Mouse (Mus musculus) frontal cortex, postnatal 25 days (tissue): Measurements from ENCODE around the gene Ifitm5.
"Not testable (repeated sequence)": the region's sequence is repeated elsewhere in the genome, so short reads cannot be mapped to it uniquely, and the experiment has no call there.

Experiments used
- DNase-seq, 2 experiments: peaks; one replicate each; pipeline ENCODE4 v3.0.0; 2022; ENCODE audit warnings: low spot score in 2 of 2

Ifitm5 gene

DNA sequence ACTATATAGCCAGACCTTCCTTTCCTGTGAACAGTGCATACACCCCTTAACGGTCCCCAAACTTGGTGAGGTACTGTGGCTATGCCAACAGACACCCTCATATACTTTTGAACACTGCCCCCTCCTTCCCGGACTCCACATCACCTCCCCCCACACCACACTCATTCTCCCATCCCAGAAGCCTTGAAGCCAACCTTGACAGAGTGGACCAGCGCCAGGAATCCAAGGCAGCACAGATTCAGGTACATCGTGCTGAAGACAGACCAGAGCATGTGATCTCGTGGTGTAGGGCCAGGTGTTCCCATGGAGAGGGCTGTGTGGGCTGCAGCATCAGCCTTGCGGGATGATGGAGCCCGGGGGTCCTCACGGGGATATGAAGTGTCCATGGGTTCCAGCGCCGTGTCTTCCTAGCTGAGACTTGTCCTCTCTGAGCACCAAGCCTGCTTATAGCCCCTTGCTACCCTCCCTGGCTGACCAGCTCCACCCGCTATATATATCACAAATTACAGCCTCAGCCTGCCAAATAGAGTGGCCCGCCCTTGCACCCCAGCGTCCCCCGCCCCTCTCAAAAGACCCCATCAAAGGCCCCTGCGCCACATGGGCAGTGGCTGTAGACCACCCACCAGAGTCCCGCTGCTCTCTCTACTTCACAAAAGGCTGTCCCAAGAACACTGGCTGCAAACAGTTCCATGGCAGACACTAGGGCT lies at the start of gene Ifitm5:
Gene Ifitm5, minus strand, starts transcription at position 468 of the 707 bp plus-strand sequence.
- no peak for DNase-seq

DNA sequence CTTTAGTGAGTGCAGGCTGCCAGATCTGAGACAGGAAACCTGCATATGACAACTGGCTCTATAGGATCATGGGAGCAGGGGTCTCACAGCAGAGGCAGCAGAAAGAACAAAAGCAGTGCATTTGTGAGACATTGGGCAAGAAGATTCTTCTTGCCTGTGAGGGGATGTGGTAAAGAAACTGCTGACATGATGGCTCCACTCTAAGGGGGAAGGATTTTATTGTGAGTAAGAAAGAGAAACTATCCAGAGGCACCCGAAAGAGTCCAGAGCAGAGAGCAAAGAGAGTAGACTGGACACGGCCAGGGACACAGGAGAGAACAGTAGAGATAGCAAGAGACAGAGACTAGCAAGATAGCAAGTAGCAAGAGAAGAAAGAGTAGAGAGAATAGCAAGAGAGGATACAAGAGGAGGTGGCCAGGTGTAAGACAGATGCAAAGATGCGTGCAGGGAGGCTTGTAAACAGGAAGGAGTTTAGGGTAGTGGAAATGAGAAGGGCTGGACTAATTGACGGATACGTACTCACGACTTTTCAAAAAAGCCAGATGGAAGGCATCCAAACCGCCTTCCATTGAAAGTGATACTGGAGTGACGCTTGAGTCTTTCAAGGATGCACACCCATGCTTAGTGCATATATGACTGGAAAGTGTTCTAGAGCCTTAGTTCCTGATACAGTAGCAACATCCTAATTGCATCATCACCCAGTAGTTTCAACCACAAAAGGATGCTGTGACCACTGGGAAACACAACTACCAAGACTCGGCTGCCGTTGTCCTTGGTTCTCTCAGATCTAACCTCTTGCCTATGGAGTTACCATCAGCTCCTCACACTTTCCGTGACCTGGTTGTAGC lies 49.0 kb upstream of the Ifitm5 start:
- no peak for DNase-seq

DNA sequence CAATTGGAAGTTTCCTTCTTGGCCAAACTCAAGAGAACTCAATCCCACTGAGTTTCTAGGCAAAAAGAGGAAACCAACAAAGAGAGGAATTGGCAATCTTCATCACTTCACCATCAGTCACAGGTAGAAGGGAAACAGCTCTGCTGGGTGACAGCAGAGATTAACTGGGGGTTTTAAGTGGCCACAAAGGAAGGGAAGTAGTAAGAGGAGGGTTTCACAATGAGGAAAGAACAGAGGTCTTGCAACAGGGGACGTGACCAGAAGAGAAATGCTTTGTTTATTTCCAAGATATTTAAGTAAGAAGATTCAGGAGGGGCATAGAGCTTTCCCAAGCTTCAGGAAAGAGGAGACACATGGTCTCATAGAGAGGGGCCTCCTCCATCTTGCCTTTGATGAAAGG lies 47.7 kb upstream of the Ifitm5 start:
- DNase-seq = no peak

GRCm38 (mm10) chr7:140991117-140991689 lies 41.1 kb upstream of the Ifitm5 start:
- DNase-seq = no peak

GRCm38 (mm10) chr7:140990622-140991021 lies 40.5 kb upstream of the Ifitm5 start:
- DNase-seq = no peak

GRCm38 (mm10) chr7:140990185-140990584 lies 40.1 kb upstream of the Ifitm5 start:
- no peak for DNase-seq

DNA sequence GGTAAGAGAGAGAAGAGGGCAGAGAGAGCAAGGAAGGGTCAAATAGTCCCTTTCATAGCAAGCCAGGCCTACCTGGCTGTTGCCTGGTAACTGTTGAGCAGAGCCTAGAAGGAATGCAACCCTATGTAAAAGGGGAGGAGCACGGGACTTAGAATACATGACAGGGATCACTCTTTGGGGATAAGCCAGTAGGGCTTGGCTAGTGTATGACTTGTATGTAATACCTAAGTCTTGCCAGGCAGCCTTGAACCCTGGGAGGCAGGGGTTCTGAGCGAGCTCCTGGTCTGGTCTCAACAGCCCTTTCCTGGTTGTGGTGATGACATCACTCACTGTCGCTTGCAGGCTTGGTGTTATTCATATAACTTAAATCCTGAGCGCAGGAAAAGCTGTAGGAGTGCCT lies 38.9 kb upstream of the Ifitm5 start:
- DNase-seq = no peak

GRCm38 (mm10) chr7:140987182-140988138 lies 37.4 kb upstream of the Ifitm5 start:
- DNase-seq = no peak

DNA sequence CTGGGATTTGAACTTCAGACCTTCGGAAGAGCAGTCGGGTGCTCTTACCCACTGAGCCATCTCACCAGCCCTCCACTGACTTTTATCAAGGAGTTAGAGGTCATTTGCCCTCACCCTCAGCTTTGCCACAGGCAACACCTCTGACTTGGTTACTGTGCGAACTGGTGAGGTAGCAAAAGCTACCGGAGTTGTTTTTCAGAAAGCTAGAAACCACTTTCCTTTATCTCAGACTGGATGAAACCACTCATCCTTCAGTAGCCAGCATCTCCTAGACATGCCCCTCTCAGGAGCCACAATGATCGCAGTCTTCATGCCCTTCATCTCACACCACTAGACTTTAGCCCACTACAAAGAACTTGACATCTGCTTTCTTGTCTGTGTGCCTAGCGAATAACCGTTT lies 32.9 kb upstream of the Ifitm5 start:
- no peak for DNase-seq

DNA sequence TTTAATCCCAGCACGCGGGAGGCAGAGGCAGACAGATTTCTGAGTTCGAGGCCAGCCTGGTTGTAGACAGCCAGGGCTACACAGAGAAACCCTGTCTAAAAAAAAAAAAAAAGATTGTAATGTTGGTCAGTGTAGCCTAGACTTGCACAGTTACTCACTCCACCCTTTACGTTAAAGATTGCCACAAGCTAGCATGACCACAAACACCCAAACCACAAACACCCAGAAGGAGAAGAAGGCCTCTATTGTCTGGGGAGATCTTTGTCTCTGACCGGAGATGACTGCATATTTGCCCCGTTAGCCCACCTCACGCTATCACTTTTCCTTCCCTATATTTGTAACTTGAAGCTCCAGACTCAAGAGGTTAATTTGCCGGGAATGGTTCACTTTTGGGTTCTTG lies 31.6 kb upstream of the Ifitm5 start:
- DNase-seq = no peak

- DNase-seq = not testable (repeated sequence)
Observed at GRCm38 (mm10) chr7:140976720-140977119, 26.6 kb upstream of the Ifitm5 start.

GRCm38 (mm10) chr7:140975465-140975864 lies 25.4 kb upstream of the Ifitm5 start:
- no peak for DNase-seq

- no peak for DNase-seq
Observed at GRCm38 (mm10) chr7:140974940-140975339, 24.8 kb upstream of the Ifitm5 start.

DNA sequence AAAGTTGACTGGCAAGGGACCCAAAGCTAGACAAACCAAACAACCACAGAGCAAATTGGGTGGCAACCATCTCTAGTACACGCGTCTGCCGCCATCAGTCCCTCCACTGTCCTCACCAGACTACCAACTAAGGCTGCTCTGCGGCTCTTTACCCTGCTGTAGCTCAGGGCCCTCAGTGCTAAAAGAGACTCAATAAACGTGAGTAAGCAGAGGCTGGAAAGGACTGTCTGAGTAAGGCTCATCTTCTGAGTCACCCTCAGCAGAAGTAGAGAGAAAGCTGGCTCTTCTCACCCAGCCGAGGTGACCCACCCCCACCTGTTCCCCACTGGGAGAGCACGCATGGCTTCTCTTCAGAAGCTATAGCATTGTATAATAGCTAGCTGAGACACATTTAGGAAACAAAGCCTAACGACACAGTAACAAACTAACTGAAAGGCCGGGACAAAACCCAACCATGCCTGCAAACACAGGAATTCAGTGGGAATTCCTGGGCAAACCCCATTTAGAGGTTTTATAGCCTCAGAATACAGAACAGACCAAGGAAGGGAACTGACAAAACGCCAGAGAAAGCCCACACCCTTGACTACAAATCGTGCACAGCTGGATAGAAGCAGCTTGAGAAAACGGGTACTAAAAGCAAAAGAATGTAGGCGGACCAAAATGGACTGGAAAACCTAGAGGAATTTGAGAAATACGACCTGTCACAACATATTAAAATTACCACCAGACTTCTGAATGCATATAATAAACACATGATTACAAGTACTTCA lies 23.5 kb upstream of the Ifitm5 start:
- no peak for DNase-seq

DNA sequence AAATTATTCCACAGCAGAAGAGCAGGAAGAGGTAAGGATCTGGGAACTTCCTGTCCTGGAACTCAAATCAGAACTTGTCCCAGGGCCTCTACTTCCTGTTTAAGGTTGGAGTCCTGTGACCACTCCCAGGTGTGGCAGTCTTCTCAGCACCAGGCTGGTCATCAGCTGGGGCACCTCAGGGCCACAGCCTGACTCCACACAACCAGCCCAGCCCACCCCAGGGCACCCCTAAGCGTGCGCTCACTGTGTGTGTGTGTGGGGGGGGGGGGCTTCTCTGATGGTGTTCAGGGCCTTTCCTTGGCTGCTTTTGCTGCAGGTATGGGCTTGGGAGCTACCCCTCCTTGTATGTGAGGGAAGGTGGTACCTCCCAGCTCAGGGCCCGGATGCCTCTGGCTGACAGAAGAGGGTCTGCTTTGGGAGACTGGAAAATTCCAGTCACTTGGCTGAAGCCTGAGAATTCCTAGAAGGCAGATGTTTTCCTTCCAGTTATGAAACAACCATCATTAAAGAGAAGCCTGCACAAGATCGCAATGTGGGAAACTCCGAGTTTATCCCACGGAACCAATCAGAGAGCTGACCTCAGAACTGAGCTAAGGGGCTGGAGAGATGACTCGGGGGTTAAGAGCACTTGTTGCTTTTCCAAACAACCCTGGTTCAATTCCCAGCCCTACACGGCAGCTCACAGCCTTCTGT lies 21.5 kb upstream of the Ifitm5 start:
- no peak for DNase-seq

GRCm38 (mm10) chr7:140970931-140971330 lies 20.8 kb upstream of the Ifitm5 start:
- no peak for DNase-seq

- DNase-seq = not testable (repeated sequence)
Observed at GRCm38 (mm10) chr7:140968710-140969109, 18.6 kb upstream of the Ifitm5 start.

- DNase-seq = no peak
Observed at GRCm38 (mm10) chr7:140967862-140968591, 17.9 kb upstream of the Ifitm5 start.

- DNase-seq = no peak
Observed at GRCm38 (mm10) chr7:140966921-140967320, 16.8 kb upstream of the Ifitm5 start, which contains the start of gene Ifitm1. Gene Ifitm1, plus strand, starts transcription at chr7:140967221.
